Mouse (Mus musculus) 3134 (cell line): ENCODE results near the gene Rnf169.

Source experiments
- DNase-seq: peaks from one replicate; pipeline ENCODE4 v3.0.0-alpha.2; 2011; ENCODE audit warnings: low spot score; ENCODE audit not compliant: insufficient read length; ENCODE audit errors: extremely low read depth

Gene Rnf169

DNA sequence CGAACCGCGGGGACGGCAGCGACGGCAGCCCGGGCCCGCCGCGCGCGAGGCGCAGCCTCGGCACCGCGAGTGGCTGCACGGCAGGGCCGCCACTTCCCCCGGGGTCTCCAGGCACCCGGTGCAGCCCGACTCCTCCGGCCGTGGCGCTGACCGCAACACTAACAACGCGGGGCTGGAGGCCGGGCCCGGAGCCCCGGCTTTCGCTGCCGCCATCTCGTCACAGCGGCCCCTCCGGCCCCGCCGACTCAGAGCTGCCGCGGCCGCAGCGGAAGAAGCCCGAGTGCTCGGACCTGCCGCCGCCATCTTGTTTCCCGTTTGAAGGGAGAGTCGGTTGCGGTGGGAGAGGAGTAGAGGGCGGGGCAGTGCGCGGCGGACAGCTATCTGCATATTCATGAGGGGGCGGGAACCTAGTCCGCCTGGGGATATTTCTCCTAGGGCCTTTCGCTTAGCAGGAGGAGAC lies at the start of gene Rnf169:
Rnf169 (minus strand) TSS at position 317 of the 460 bp plus-strand sequence.
- DNase-seq: peak; percentile 79

- DNase-seq: no peak
These were observed 49.1 kb upstream of the Rnf169 start for GRCm38 (mm10) chr7:100029307-100029706.

GRCm38 (mm10) chr7:100027353-100027752 lies 47.1 kb upstream of the Rnf169 start:
- no peak for DNase-seq

GRCm38 (mm10) chr7:100017056-100017455 lies 36.8 kb upstream of the Rnf169 start:
- no peak for DNase-seq

GRCm38 (mm10) chr7:100014123-100014600 lies 33.9 kb upstream of the Rnf169 start:
- peak; percentile 55 for DNase-seq

GRCm38 (mm10) chr7:100012515-100012914 lies 32.3 kb upstream of the Rnf169 start:
- DNase-seq: no peak

DNA sequence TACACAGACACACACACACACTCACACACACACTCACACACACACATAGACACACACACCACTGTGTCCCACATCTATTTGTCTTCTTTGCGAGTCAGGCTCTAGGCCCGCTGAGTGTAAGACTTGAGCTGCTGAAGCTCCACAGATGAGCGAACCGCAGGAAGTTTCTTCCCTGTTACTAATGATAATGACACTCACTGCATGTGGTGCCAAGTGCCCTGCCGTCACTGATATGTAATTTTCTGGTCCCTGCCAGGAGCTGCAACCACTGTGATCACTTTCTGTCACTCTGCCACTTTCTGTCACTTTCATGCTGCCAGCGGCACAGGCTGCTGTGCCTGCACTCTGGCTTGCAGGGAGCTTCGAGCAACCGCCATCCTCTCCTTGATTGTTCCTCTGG lies 31.8 kb upstream of the Rnf169 start:
- DNase-seq: peak; percentile 23

DNA sequence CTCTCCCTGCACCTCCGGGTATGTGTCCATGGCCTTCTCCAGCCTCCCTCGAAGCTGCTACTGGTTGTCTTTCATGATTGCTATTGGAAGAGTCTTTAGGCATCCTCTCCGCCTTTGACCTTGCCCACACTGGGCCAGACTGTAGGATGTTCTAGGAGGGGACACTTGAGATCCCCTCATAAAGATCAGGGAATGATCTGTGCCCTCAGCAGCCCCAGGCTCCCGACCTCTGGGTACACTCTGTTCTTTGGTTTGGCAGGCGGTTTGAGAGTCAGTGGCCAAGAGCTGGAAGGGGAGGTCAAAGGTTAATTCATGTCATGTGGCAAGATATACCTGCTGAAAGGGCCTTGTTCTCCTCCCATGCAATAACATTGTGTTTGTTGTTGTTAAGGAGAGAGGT lies 30.5 kb upstream of the Rnf169 start:
- no peak for DNase-seq

DNA sequence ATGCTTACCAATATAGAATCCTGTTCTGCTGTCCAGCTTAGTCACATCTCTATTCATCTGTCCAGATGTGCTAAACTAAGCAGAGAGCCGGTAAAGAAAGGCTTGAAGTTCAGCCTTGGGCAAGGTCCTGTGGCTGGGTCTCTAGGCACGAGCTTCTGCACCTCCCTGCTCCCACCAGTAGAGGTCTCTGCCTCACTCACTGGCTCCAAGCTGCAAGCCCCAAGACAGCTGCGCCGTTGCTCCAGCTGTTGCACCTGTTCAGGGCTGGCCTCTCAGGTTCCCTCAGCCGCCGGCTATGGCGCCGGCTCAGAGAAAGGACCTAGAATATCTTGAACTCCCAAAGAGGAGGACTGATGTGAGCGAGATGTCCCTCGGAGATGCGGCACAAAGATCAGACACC lies 29.4 kb upstream of the Rnf169 start:
- peak; percentile 36 for DNase-seq

DNA sequence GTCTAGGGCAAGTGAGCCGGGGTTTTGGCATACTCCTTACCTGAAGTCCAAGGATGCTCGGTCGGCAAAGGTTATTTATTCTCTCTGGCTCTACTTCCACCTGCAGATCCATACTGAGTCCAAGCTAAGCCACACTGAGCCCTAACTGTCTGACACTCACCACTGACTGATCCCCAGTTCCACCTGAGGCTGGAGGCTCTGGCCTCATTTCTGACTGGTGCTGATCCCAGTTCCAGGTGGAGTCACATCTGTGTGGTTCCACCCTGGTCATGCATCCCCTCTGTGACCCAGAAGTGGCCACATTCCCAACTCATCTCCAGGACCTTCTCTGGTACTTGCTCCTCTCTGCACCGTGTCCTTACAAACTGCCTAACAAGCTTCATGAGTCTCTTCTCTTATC lies 28.5 kb upstream of the Rnf169 start:
- no peak for DNase-seq

DNA sequence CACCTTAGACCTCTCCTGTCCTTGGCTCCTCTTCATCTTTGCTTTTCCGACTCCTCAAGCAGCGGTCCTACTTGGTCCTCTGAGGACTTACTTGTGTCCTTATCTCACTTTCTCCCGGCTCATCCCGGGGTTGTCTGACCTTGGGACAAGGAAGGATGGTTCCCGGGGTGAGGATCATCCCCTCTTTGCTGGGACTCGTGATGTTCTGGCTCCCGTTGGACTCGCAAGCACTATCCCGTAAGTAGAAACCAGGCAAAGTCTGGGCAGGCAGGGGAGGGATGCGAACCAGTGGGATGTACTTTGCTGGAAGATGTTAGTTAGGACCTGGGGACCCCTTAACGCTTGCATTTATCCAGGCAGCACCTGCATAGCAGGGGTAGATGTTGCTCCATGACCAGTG lies 26.2 kb upstream of the Rnf169 start:
- DNase-seq: no peak

DNA sequence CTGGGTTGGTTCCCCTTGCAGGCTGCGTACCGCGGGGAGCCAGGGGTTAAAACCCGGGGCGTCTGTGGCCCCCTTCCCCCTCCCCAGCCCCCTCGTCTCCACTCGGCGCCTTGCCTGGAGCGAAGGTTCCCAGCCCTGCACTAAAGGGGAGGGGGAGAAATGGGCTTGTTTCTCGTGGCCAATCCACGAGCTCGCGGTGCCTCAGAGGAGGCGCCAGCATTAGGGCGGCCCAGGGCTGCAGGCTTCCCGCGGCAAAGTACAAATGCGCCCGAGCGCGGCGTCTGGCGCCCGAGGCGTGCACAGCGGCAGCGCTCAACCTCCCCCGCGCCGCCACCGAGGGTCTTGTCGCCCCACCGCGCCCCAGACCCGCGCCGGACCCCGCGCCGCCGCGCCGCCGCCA lies 25.5 kb upstream of the Rnf169 start, which contains the start of gene Chrdl2:
Chrdl2 (plus strand) TSS at position 383 of the 400 bp plus-strand sequence.
- no peak for DNase-seq

DNA sequence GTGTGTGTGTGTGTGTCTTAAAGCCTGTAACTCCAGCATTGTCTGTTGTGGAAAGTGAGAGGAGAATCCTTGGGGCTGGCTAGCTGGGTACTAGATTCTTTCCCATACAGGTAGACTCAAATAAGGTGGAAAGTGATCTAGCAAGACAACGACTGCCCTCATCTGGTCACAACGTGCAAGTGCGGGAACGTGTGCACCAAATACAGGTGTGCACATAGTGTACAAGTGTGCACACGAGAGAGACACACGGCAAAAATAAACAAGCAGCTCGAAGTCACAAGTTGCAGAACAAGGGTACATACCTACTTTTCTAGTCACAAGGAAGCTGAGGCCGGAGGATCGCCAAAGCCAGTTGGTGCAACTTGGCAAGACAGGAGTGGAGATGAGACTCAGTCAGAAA lies 23.5 kb upstream of the Rnf169 start:
- DNase-seq: no peak

GRCm38 (mm10) chr7:99998668-99999067 lies 18.4 kb upstream of the Rnf169 start:
- no peak for DNase-seq

DNA sequence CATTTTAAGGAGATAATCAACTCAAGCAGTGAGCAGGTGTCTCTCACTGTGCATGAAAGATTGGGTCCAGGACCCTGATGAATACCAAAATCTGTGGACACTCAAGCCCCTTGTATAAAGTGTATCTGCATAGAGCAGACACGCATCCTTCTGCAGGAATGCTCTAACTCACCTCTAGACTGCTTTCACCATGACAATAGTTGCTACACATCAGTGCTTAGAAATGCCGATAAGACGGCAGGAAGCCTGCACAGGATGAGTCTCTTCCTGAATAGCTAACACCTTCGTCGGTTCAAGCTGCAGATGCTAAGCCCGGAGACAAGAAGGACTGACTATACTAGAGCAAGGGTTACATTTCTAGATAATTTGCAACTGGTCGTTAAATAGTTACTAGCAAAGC lies 14.9 kb upstream of the Rnf169 start:
- DNase-seq: no peak

DNA sequence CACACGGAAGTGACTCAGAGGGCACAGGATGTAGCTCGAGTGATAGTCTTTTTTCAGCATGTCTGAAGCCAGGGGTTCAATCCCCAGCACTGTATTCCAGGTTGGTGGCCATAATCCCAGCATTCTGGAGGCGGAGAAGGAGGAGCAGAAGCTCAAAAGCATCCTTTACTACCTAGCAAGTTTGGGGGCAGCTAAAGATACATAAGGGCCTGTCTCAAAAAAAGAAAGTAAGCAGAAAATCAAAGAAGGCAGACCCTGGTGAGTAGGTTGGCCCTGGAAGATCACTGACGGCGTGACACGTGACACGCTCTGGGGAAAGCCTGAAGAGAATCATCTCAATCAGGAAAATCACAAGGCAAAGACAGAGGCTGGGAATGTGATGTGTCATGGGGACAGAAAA lies 12.9 kb upstream of the Rnf169 start:
- no peak for DNase-seq

- DNase-seq: no peak
These were observed 10.9 kb upstream of the Rnf169 start for GRCm38 (mm10) chr7:99990990-99991707.

DNA sequence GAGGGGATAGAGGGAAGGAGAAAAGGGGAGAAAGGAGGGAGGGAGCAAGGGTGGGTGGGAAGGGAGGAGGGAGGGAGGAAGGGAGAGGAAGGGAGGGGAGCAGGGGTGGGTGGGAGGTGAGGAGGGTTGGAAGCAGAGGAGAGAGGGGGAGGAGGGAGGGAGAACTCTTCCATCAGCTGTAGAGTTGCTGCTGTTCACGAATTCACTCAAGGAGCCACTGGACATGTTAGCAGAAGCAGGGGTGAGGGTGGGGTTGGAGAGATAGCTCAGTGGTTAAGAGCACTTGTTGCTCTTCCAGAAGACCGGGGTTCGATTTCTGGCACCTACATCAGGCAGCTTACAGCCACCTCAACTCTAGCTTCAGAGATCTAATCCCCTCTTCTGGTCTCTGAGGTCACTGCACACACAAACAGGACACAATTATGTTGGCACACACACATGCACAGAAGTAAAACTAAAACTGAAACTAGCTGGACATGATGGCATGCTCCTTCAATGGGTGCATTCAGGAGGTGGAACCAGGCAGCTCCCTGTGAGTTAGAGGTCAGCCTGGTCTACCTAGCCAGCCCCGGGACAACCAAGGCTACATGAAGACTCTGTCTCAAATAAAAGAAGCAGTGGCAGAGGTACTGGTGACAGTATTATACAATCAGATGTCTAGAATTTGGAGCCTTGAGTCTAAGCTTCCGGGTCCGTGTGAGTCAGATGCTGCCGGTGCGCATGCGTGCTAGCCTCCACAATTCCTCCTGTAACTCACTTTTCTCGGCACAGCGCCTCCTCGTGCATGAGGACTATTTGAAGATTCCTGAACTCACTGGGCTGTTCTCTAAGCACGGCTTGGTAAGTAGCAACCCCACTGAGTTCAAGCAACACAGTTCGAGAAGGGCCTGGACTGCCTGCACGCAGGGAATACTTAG lies 9.9 kb upstream of the Rnf169 start:
- peak; percentile 55 for DNase-seq

GRCm38 (mm10) chr7:99988725-99989124 lies 8.5 kb upstream of the Rnf169 start:
- DNase-seq: peak; percentile 18

- DNase-seq: no peak
These were observed 2.3 kb upstream of the Rnf169 start for GRCm38 (mm10) chr7:99982256-99983242.
